Mouse (Mus musculus) large intestine, adult 2 months (tissue): ENCODE data around the gene H2al1m. TPM values are rescaled to one million over a fixed set of nuclear protein-coding genes. Genes with fewer than 3 reads are reported as not detected.
"Not testable (repeated sequence)": the region's sequence is repeated elsewhere in the genome, so short reads cannot be mapped to it uniquely, and the experiment has no call there.

Source experiments
- DNase-seq: peaks from one replicate; pipeline ENCODE4 v3.0.0-alpha.2; 2012; ENCODE audit warnings: low read depth, low spot score
- WGBS: fragments of 180-500 bp; shearing (Covaris S2); methylation state at CpG from one replicate; pipeline ENCODE4 v1.1.7; 2018; 5-methylcytosine and 5-hydroxymethylcytosine counted together
- polyA plus RNA-seq: library from polyadenylated mRNA; depleted of rRNA; stranded (reverse); fragments of >200 nt; gene quantifications from 2 replicates; pipeline ENCODE4 v1.2.3, GENCODE M21; 2012; rRNA removed

Gene H2al1m
- polyA plus RNA-seq, 1 experiment = 1.0 TPM

DNA sequence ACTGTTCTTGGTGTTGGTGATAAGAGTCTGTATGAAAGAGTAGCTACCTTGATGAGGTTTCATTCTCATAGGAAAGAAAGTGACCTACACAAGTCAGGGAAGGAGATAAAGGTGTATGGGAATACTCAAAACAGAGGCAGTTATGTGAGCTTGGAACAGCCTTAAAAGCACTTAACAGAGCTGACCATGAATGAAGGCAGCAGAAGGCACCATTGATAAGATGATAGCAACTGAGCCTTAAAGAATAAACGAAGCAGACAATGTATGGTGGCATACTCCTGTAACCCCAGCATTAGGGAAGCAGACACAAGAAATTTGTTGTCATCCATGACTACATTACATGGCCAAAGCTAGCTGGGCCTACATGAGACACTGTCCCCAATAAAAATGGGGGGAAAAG, 19.9 kb downstream of the H2al1m start:
- WGBS = 69% methylated on average over 1 of the region's 1 CpGs

DNA sequence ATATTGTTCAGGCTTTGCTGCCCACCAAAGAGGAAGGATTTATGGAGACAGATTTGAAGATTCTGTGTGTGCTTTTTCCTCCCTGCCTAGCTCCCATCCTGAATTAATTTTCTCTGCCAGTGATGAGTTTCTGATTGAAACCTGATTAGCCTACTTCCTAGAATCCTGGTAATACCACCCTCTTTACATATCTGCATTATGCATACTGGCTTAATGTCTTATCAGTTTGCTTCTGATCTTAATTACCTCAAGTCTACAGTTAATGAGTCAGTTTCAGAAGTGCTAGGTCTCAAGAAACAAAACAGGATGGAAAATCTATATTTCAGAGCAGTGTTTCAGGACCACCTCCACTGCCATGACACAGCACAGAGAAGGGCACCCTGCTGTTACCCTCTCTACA, 32.9 kb downstream of the H2al1m start:
- not testable (repeated sequence) for DNase-seq

More for the DNA sequence above, 19.9 kb downstream of the H2al1m start:
- no peak for DNase-seq

DNA sequence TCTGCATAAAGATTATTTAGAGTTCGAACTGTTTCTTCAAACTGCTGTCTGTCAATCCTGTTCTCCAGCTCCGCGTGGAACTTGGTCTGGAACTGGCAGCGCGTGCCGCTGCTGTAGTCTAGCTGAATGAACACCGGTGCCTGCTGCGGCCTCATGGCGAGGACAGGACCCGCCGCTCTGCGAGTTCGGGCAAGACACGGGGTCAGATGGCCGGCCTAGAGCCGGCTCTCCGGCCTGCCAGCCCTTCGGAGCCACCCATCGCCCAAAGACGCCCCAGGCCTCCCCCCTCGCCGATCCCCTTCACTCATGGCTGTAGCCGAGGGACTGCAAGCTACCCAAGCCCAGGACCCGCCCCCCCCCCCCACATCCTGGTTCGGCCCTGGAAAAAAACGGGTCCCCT, 44.4 kb downstream of the H2al1m start:
- not testable (repeated sequence) for DNase-seq
- 92% methylated on average over 25 of the region's 26 CpGs for WGBS

DNA sequence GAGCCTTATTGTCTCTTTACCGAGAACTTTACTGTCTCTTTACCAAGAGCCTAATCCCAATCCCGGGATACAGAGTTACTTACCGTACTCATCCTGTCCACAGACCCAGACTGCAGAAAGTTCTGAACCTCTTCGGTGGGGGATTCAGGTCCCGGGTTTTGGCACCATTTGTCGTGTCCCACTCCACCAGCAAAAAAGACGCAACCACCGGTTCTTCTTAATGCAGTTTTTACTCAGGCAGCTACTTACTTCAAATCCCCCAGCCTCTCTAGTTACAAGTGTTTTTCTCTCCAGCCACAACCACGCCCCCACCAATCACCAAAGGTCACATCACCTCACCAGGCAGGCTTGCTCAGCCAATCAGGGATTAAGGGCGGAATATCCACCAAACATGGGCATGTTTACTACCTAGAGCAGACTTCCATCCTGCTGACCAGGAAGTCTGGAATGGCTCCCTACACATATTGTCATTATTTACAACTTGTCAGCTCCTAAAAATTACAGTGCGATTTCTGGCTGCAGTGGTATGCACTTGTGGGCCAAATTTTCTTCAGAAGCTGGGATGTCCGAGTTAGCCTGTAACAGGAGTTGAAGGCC, 48.9 kb downstream of the H2al1m start:
- WGBS = 78% methylated on average over 12 of the region's 12 CpGs
- DNase-seq = not testable (repeated sequence)

GRCm38 (mm10) chrX:9333035-9333434, 49.5 kb downstream of the H2al1m start:
- 62% methylated on average over 2 of the region's 2 CpGs for WGBS
- DNase-seq = not testable (repeated sequence)

Other genes with a start within 250 kb of the H2al1m start
- gene Fthl17f, start 220.7 kb upstream of the H2al1m start, polyA plus RNA-seq = not detected in 2 replicates
- not detected in 2 replicates for gene 4930402K13Rik, start 179.2 kb upstream of the H2al1m start, polyA plus RNA-seq
- 0.10 and 0.15 TPM in 2 replicates for gene Lancl3, start 83.9 kb upstream of the H2al1m start, polyA plus RNA-seq
- not detected in 2 replicates for gene Gm14862, start 26.9 kb upstream of the H2al1m start, polyA plus RNA-seq
- gene Xk, start 11.0 kb upstream of the H2al1m start, polyA plus RNA-seq = 4.5 and 8.9 TPM in 2 replicates
- gene H2al1k, start 66.9 kb downstream of the H2al1m start, polyA plus RNA-seq = 1.5 TPM in 1 of 2 replicates, not detected in the other
- gene Cybb, start 204.0 kb downstream of the H2al1m start, polyA plus RNA-seq = 2.1 and 3.2 TPM in 2 replicates